In genomic region chr8:122945775-122946174, GRCm38 (mm10) we compare ENCODE assay signal across 20 mouse cellular contexts.
"Had no signal": no experiment of that assay in that cellular context is flagged by ENCODE, and none has a peak within 500 bp of the region (broad histone marks: within the 10 kb centered on the region; RNA-seq: fewer than 3 reads in every experiment).

No protein-coding gene starts in this region.

- DNase-seq: lung, adult 18-20 months; lung, embryonic 14.5 days; lung, postnatal 10 days; lung, postnatal 4 days; retina, postnatal 1 day; right cerebral cortex, adult 18-20 months; right cerebral cortex, postnatal 25 days; right cerebral cortex, postnatal 4 days; spleen, adult 18-20 months; thymus, adult 2 months; thymus, postnatal 25 days; thymus, postnatal 4 days had no signal

- H3K36me3 ChIP-seq: liver, embryonic 15.5 days; midbrain, embryonic 13.5 days; midbrain, embryonic 15.5 days; neural tube, embryonic 13.5 days; neural tube, embryonic 15.5 days had no signal

- H3K27me3 ChIP-seq: liver, embryonic 15.5 days; megakaryocyte, embryonic 14.5 days; midbrain, embryonic 13.5 days; midbrain, embryonic 15.5 days; neural tube, embryonic 13.5 days; neural tube, embryonic 15.5 days had no signal

- H3K9me3 ChIP-seq: liver, embryonic 15.5 days; megakaryocyte, embryonic 14.5 days; midbrain, embryonic 13.5 days; midbrain, embryonic 15.5 days; neural tube, embryonic 13.5 days; neural tube, embryonic 15.5 days had no signal

- H3K9ac ChIP-seq: liver, embryonic 15.5 days; lung, embryonic 14.5 days; midbrain, embryonic 13.5 days; midbrain, embryonic 15.5 days; neural tube, embryonic 13.5 days; neural tube, embryonic 15.5 days had no signal

- H3K4me2 ChIP-seq: liver, embryonic 15.5 days; lung, embryonic 14.5 days; midbrain, embryonic 11.5 days; midbrain, embryonic 13.5 days; midbrain, embryonic 15.5 days; neural tube, embryonic 13.5 days; neural tube, embryonic 15.5 days had no signal

- H3K27ac ChIP-seq: liver, embryonic 15.5 days; midbrain, embryonic 13.5 days; midbrain, embryonic 15.5 days; neural tube, embryonic 13.5 days; neural tube, embryonic 15.5 days had no signal

- H3K4me3 ChIP-seq: liver, embryonic 15.5 days; megakaryocyte, embryonic 14.5 days; midbrain, embryonic 13.5 days; midbrain, embryonic 15.5 days; myocyte; neural tube, embryonic 13.5 days; neural tube, embryonic 15.5 days had no signal

- ATAC-seq: midbrain, embryonic 13.5 days; midbrain, embryonic 15.5 days had no signal
